8 mouse cellular contexts compared by ENCODE assay signal in genomic region chr3:45378145-45378544, GRCm38 (mm10). TPM values are rescaled to one million over a fixed set of nuclear protein-coding genes. Genes with fewer than 3 reads are reported as not detected.
DNase-seq lines count a peak whose midpoint lies in the region.

Pcdh10 (plus strand) TSS chr3:45378398.

- peak; percentile 93 for DNase-seq in adrenal gland, postnatal 14 days
- peak; percentile 97 for DNase-seq in embryo, embryonic 10 days (ENCODE audit: low spot score)
- peak; percentile 93 for DNase-seq in gastrocnemius, postnatal 14 days
- peak; percentile 82 for DNase-seq in hindlimb bud, embryonic 11.5 days (ENCODE audit: extremely low spot score, low read depth, low spot score)
- DNase-seq in left cerebral cortex, adult 18-20 months (ENCODE audit: low spot score in 2 of 2), result peak; percentile 99
- DNase-seq in lung, postnatal 25 days (ENCODE audit: low spot score), result peak; percentile 90
- DNase-seq in right cerebral cortex, adult 18-20 months, result peak; percentile 99
- DNase-seq in T-cell, adult 2 months (ENCODE audit: low spot score), result no peak

- intact Hi-C loops in gastrocnemius, postnatal 14 days (cut with DNase I; ENCODE audit: low total_unique reads), result no loop called here

RNA-seq across cellular contexts. Expression of gene Pcdh10, which starts in this region (rescaled TPM):
- total RNA-seq in adrenal gland, postnatal 14 days (2021), result 4.4 and 5.8 TPM in 2 replicates
- under 1 TPM; 0.24 to 0.37 TPM for total RNA-seq in gastrocnemius, postnatal 14 days (2021)
- 100 to 1,000 TPM; 178 to 187 TPM for total RNA-seq in left cerebral cortex, adult 18-20 months (2021)

Comparison
In these comparisons a context has a peak if more than half of its experiments do, and no peak if none do; other contexts are left out.
1. RNA of gene Pcdh10 (total RNA-seq): 178 to 187 TPM in left cerebral cortex, adult 18-20 months; 4.4 to 5.8 TPM in adrenal gland, postnatal 14 days and 0.24 to 0.37 TPM in gastrocnemius, postnatal 14 days; every median in the first group is over 10 times any median in the second.
2. Peak in DNase-seq in gastrocnemius, postnatal 14 days; RNA of the gene not detected or under 1 TPM.